Mouse (Mus musculus): Measurements from ENCODE around the gene Ykt6. TPM values are rescaled to one million over a fixed set of nuclear protein-coding genes. Genes with fewer than 3 reads are reported as not detected.
A peak's percentile ranks its signal among the peaks of the same experiment; 100 is the strongest.
"Not testable (repeated sequence)": the region's sequence is repeated elsewhere in the genome, so short reads cannot be mapped to it uniquely, and the experiment has no call there.

Ykt6 gene
- polyA plus RNA-seq, 1 experiment from 2014 or later: 93.7 TPM

DNA sequence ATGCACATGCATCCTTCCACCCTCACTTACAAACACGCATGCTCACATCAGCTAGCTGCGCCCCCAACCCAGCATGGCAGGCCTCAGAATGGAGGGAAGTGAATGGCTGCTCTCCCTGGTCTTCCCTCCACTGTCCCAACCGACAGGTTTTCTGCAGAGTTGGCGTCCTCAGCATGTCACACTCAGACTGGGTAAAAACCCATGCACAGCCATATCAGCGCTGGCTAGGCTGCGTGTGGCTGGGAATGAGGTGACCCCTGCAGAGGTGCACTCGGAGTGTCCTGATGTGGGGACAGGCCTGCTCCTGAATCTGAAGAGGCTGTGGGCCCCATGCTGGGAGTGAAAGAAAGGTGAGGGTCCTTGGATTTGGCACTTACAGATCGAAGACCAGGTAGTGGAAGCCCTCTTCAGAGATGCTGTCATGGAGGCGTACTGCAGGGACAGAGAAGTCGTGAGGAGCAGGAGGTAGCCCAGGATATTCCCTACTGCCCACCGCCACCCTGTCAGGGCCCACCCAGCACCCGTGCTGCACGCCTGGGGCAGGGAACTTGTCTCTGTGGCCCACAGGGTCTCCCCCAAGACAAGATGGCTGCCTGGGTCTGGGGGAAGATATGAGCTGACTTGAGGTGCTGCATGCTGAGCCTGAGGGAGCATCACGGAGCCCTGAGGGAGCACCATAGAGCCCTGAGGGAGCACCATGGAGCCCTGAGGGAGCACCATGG, 45.6 kb downstream of the Ykt6 start:
- no peaks in the 10 kb centered on the region for H3K9me3 ChIP-seq
- no peak overlapping the region for H3K4me2 ChIP-seq
- peak overlapping the region; percentile 67 for H3K27ac ChIP-seq (replicated peaks)
- ATAC-seq (ENCODE audit: low FRiP score, low read depth): 0 out of 2 replicates have a peak, but pooled peaks have one; percentile 1
- WGBS: 83% methylated on average over 14 of the region's 14 CpGs
- H3K4me1 ChIP-seq (replicated peaks): peaks cover 23% of the 10 kb centered on the region
- no peak overlapping the region for H3K9ac ChIP-seq
- no peak overlapping the region for H3K4me3 ChIP-seq
- no peaks in the 10 kb centered on the region for H3K27me3 ChIP-seq
- H3K36me3 ChIP-seq: no peaks in the 10 kb centered on the region; the same call in 1 of the 2 replicates

DNA sequence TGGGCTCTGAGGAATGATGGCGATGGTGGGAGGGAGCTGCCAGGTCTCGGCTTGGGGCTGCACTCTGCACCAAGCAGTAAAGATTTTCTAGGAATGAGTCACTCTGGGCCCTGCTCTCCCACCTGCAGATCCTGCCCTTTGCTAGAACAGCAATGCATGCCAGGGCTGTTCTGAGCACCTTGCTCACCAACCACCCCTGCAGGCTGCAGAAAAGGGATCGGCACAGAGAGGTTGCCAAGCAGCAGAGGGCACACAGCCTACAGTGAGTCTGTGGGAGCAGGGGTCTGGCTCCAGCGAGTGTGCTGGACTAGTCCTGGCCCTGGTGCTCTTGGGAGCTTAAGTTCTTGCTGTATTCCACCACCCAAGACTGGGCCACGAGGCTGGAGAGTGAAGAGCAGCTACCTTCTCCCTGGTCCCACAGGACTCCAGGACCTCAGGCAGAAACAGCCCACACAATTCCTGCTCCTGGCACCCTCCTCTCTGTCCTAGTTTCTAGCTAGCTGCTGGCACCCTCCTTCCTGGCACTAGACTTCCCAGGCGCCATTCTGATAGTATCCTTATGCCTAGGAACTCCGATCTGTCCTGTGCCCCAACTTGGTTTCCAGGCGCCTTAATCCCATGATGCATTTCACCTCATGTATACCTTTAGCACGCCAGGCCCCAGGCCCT, 46.6 kb downstream of the Ykt6 start:
- H3K9ac ChIP-seq: no peak overlapping the region
- ATAC-seq (ENCODE audit: low FRiP score, low read depth): no peak
- no peak overlapping the region for H3K4me2 ChIP-seq
- H3K4me1 ChIP-seq (replicated peaks): peaks cover 23% of the 10 kb centered on the region
- H3K27ac ChIP-seq (replicated peaks): no peak overlapping the region
- no peaks in the 10 kb centered on the region; the same call in 1 of the 2 replicates for H3K36me3 ChIP-seq
- H3K27me3 ChIP-seq: no peaks in the 10 kb centered on the region
- 81% methylated on average over 9 of the region's 9 CpGs for WGBS
- no peaks in the 10 kb centered on the region for H3K9me3 ChIP-seq
- no peak overlapping the region for H3K4me3 ChIP-seq

DNA sequence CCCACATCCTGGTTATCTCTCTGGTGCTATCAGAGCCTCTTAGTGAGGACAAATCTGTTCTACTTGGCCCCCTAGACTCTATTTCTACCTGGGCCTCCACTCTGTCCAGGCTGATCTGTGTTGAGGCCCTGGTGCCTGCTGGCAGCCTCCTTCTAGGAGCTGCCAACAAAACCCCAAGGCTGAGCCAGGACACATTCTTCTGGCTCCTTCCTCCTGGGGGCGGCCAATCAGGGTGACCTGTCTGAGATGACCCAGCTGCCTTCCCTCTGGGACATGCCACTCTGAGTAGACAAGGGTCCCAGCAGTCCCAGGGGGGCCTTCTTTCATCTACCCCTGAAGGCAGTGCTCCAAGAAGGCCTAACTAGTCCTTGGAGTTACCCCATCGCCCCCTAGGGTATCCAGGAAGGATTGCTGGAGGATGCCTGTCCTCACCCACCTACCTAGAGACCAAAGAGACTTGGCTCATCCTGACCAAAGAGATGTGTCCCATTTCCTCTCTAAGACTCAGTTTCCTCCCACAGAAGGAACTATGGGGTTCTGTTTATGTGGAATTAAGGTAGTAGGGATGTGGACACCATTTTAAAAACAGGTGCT, 47.6 kb downstream of the Ykt6 start:
- WGBS: 36% methylated on average over 2 of the region's 2 CpGs
- ATAC-seq (ENCODE audit: low FRiP score, low read depth): no peak
- peaks cover 23% of the 10 kb centered on the region for H3K4me1 ChIP-seq (replicated peaks)
- no peak overlapping the region for H3K4me3 ChIP-seq
- no peaks in the 10 kb centered on the region for H3K27me3 ChIP-seq
- no peak overlapping the region for H3K4me2 ChIP-seq
- no peak overlapping the region for H3K27ac ChIP-seq (replicated peaks)
- H3K36me3 ChIP-seq: no peaks in the 10 kb centered on the region; the same call in 1 of the 2 replicates
- H3K9me3 ChIP-seq: no peaks in the 10 kb centered on the region
- H3K9ac ChIP-seq: no peak overlapping the region

DNA sequence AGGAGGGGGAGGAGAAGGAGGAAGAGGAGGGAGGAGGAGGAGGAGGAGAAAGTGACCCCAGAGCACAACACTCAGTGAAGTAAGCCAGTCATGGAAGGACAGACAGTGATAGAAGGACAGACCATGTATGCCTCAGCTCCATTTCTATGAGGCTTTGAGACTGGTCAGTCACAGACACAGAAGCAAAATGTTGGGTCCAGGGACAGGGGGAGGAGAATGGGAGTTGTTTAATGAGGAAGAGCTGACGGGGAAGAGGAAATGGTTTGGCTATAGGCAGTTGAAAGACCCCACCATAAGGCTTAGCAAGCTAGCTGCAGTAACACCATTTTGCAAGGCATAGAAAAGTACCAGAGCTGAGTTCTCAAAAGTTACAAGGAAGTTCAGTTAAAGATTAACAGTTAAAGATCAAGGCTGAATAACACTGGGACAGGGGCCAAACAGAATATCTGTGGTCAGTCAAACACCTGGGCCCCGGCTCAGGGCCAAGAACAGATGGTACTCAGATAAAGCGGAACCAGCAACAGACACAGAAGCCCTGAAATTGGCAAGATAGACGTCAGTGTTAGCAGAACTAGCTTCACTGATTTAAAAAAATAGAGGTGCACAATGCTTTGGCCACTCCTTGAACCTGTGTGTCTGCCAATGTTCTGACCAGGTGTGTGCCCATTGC, 50.0 kb downstream of the Ykt6 start:
- 59% methylated on average over 1 of the region's 4 CpGs for WGBS
- not testable (repeated sequence) for ATAC-seq (ENCODE audit: low FRiP score, low read depth); H3K36me3 ChIP-seq; H3K9ac ChIP-seq; H3K9me3 ChIP-seq; H3K4me2 ChIP-seq; H3K27me3 ChIP-seq; H3K4me3 ChIP-seq; H3K4me1 ChIP-seq (replicated peaks); H3K27ac ChIP-seq (replicated peaks)

DNA sequence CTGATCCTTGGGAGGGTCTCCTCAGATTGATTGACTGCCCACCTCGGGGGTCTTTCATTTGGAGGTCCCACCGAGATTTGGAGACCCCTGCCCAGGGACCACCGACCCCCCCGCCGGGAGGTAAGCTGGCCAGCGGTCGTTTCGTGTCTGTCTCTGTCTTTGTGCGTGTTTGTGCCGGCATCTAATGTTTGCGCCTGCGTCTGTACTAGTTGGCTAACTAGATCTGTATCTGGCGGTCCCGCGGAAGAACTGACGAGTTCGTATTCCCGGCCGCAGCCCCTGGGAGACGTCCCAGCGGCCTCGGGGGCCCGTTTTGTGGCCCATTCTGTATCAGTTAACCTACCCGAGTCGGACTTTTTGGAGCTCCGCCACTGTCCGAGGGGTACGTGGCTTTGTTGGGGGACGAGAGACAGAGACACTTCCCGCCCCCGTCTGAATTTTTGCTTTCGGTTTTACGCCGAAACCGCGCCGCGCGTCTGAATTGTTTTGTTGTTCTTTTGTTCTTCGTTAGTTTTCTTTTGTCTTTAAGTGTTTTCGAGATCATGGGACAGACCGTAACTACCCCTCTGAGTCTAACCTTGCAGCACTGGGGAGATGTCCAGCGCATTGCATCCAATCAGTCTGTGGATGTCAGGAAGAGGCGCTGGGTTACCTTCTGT, 51.0 kb downstream of the Ykt6 start:
- H3K9me3 ChIP-seq; H3K9ac ChIP-seq; H3K4me1 ChIP-seq (replicated peaks); H3K27ac ChIP-seq (replicated peaks); ATAC-seq (ENCODE audit: low FRiP score, low read depth); H3K27me3 ChIP-seq; H3K36me3 ChIP-seq: not testable (repeated sequence)
- Histone ChIP-seq H3K4me3 (peak overlapping the region; percentile 37), H3K4me2 (peak overlapping the region; percentile 56)
- WGBS: 4% methylated on average over 34 of the region's 44 CpGs

DNA sequence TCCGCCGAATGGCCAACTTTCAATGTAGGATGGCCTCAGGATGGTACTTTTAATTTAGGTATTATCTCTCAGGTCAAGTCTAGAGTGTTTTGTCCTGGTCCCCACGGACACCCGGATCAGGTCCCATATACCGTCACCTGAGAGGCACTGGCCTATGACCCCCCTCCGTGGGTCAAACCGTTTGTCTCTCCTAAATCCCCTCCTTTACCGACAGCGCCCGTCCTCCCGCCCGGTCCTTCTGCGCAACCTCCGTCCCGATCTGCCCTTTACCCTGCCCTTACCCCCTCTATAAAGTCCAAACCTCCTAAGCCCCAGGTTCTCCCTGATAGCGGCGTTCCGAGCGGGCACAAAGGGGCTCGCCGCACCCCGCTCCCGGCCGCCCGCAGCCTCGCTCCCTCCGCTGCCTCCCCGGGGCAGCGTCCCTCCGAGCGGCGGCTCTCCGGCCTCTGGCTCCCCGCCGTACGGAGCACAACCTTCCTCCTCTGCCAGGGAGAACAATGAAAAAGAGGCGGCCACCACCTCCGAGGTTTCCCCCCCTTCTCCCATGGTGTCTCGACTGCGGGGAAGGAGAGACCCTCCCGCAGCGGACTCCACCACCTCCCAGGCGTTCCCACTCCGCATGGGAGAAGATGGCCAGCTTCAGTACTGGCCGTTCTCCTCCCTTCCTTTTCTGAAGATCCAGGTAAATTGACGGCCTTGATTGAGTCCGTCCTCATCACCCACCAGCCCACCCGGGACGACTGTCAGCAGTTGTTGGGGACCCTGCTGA, 51.7 kb downstream of the Ykt6 start:
- H3K4me1 ChIP-seq (replicated peaks); H3K9me3 ChIP-seq; H3K27ac ChIP-seq (replicated peaks); H3K27me3 ChIP-seq; H3K36me3 ChIP-seq: not testable (repeated sequence)
- 0 out of 2 replicates have a peak, but pooled peaks have one; percentile 73 for ATAC-seq (ENCODE audit: low FRiP score, low read depth)
- peak overlapping the region; percentile 56 for H3K4me2 ChIP-seq
- 4% methylated on average over 21 of the region's 49 CpGs for WGBS
- 0 out of 2 replicates have a peak overlapping the region, but pooled peaks have one; percentile 22 for H3K9ac ChIP-seq
- H3K4me3 ChIP-seq: peak overlapping the region; percentile 37

DNA sequence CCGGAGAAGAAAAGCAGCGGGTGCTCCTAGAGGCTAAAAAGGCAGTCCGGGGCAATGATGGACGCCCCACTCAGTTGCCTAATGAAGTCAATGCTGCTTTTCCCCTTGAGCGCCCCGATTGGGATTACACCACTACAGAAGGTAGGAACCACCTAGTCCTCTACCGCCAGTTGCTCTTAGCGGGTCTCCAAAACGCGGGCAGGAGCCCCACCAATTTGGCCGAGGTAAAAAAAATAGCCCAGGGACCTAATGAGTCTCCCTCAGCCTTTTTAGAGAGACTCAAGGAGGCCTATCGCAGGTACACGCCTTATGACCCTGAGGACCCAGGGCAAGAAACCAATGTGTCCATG, 52.3 kb downstream of the Ykt6 start:
- ATAC-seq (ENCODE audit: low FRiP score, low read depth); H3K9me3 ChIP-seq; H3K27ac ChIP-seq (replicated peaks); H3K27me3 ChIP-seq; H3K4me1 ChIP-seq (replicated peaks); H3K36me3 ChIP-seq: not testable (repeated sequence)
- Histone ChIP-seq H3K9ac (0 out of 2 replicates have a peak overlapping the region, but pooled peaks have one; percentile 22), H3K4me3 (peak overlapping the region; percentile 37), H3K4me2 (peak overlapping the region; percentile 56)
- WGBS: 25% methylated on average over 9 of the region's 13 CpGs

DNA sequence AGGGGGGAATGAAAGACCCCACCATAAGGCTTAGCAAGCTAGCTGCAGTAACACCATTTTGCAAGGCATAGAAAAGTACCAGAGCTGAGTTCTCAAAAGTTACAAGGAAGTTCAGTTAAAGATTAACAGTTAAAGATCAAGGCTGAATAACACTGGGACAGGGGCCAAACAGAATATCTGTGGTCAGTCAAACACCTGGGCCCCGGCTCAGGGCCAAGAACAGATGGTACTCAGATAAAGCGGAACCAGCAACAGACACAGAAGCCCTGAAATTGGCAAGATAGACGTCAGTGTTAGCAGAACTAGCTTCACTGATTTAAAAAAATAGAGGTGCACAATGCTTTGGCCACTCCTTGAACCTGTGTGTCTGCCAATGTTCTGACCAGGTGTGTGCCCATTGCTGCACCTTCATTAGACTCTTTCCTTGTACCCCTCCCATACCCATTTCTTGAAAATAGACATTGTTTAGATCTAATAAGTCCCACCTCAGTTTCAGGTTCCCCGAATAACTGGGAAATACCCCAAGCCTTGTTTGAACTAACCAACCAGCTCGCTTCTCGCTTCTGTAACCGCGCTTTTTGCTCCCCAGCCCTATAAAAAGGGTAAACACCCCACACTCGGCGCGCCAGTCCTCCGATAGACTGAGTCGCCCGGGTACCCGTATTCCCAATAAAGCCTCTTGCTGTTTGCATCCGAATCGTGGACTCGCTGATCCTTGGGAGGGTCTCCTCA, 55.4 kb downstream of the Ykt6 start:
- H3K9me3 ChIP-seq; ATAC-seq (ENCODE audit: low FRiP score, low read depth); H3K4me3 ChIP-seq; H3K9ac ChIP-seq; H3K4me2 ChIP-seq; H3K36me3 ChIP-seq; H3K27ac ChIP-seq (replicated peaks); H3K27me3 ChIP-seq; H3K4me1 ChIP-seq (replicated peaks): not testable (repeated sequence)
- WGBS: 92% methylated on average over 4 of the region's 18 CpGs

DNA sequence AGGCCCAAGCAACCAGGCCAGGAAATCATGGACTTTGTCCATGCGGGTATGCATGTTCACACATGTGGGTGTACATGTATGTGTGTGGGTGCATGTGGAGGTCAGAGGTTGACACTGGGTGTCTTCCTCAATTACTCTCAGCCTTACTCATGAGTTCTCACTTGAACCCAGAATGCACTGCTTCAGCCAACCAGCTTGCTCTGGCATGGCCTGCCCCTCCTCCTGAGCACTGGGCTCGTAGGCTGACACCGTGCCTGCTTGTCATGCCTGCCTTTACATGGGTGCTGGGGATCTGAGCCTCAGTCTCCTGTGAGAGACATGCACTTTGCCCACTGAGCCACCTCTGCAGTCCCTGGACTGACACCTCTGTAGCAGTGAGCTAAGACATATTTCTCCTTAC, 56.4 kb downstream of the Ykt6 start:
- 96% methylated on average over 3 of the region's 3 CpGs for WGBS
- ATAC-seq (ENCODE audit: low FRiP score, low read depth): no peak
- no peak overlapping the region for H3K9ac ChIP-seq
- H3K4me1 ChIP-seq (replicated peaks): peaks cover 13% of the 10 kb centered on the region
- H3K27me3 ChIP-seq: no peaks in the 10 kb centered on the region
- no peaks in the 10 kb centered on the region for H3K36me3 ChIP-seq
- no peak overlapping the region for H3K27ac ChIP-seq (replicated peaks)
- no peak overlapping the region for H3K4me3 ChIP-seq
- H3K9me3 ChIP-seq: no peaks in the 10 kb centered on the region
- H3K4me2 ChIP-seq: no peak overlapping the region

DNA sequence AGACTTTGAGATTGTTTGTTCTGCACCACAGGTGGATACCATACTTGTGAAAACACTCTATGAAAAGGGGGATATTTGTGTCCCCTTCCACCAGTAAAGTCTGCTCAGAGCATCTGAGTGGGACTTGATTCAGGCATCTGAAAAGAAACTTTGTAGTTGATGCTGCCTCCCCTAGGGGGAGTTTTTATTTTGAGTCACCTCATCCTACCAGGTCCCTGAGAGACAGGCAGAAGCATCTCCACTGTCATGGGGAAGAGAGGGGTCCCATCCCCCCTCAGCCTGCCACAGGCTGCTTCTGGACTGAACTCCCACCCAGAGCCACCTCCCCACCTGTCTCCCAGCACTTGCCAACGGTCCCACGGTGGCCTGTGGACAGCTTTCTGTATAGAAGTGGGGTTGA, 57.9 kb downstream of the Ykt6 start:
- Histone ChIP-seq H3K36me3 (no peaks in the 10 kb centered on the region), H3K4me1 (replicated peaks) (peaks cover 20% of the 10 kb centered on the region), H3K9me3 (no peaks in the 10 kb centered on the region), H3K27ac (replicated peaks) (no peak overlapping the region), H3K4me3 (no peak overlapping the region), H3K27me3 (no peaks in the 10 kb centered on the region), H3K4me2 (no peak overlapping the region), H3K9ac (no peak overlapping the region)
- 52% methylated on average over 2 of the region's 2 CpGs for WGBS
- no peak for ATAC-seq (ENCODE audit: low FRiP score, low read depth)

DNA sequence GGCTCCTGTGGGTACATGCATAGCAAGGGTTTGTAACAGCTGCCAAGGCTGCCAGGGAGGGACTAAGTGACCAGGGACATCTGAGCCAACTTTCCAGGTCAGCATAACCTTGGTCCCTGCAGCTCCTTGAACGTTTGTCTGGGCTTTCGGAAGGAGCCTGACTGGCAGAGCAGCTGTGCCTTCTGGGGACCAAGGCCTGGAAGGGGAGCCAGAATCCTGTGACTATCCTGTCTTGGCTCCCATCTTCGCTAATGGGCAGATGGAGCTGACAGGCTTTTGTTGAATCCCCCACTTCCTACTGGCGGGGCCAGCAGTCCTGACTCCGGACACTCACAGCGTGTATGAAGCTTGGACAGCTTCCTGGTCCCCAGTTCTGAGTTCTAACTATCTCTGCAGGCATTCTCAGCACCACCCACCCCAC, 59.5 kb downstream of the Ykt6 start:
- ATAC-seq (ENCODE audit: low FRiP score, low read depth): no peak
- no peaks in the 10 kb centered on the region for H3K27me3 ChIP-seq
- WGBS: 56% methylated on average over 6 of the region's 6 CpGs
- no peaks in the 10 kb centered on the region for H3K9me3 ChIP-seq
- no peak overlapping the region for H3K9ac ChIP-seq
- no peak overlapping the region for H3K4me3 ChIP-seq
- no peak overlapping the region for H3K4me2 ChIP-seq
- H3K4me1 ChIP-seq (replicated peaks): peaks cover 20% of the 10 kb centered on the region
- H3K36me3 ChIP-seq: no peaks in the 10 kb centered on the region
- H3K27ac ChIP-seq (replicated peaks): no peak overlapping the region

All from hindbrain, embryonic 15.5 days (tissue).